Mouse (Mus musculus) bone marrow, adult 2 months (tissue): Measurements from ENCODE around the gene BC107364.

Experiments used
- CTCF ChIP-seq: fragments of 200-500 bp; IDR thresholded peaks from 2 replicates; pipeline ENCODE4 v1.5.1; 2011; ENCODE audit warnings: low read length, control low read depth; ENCODE audit not compliant: control insufficient read depth, insufficient read depth
- POLR2A ChIP-seq: fragments of 200-500 bp; IDR thresholded peaks from 2 replicates; pipeline ENCODE4 v1.6.1; 2011; ENCODE audit warnings: low read depth, mild to moderate bottlenecking, control low read depth, low read length, borderline replicate concordance; ENCODE audit not compliant: control insufficient read depth

- no peak for TF ChIP-seq POLR2A
- TF ChIP-seq CTCF: no peak
Observed at GRCm38 (mm10) chr3:96405004-96405403, 47.1 kb downstream of the BC107364 start.
